Mouse (Mus musculus): Measurements from ENCODE around the gene Pde6b. TPM values are rescaled to one million over a fixed set of nuclear protein-coding genes. Genes with fewer than 3 reads are reported as not detected.

Pde6b gene
- not detected for polyA plus RNA-seq (2014; fragmentation: Illumina TruSeq; extraction: RNeasy Lipid Tissue Mini Kit (QIAGEN cat#74804); ENCODE audit: low read depth, low replicate concordance)

DNA sequence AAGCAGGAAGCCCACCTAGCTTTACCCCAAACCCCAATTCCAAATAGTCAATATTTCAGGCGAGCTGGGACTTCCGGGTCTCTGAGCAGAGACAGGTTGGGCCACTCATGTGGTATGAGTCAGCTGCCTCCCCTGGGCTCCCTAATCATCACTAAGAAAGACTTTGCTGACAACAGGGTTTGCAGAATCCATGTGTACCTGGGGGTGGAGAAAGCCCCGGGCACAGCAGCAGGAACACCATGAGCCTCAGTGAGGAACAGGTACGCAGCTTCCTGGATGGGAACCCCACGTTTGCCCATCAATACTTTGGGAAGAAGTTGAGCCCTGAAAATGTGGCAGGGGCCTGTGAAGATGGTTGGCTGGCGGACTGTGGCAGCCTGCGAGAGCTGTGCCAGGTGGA is at the start of gene Pde6b:
TSS of gene Pde6b (plus strand) at position 191 of the 400 bp plus-strand sequence.

DNA sequence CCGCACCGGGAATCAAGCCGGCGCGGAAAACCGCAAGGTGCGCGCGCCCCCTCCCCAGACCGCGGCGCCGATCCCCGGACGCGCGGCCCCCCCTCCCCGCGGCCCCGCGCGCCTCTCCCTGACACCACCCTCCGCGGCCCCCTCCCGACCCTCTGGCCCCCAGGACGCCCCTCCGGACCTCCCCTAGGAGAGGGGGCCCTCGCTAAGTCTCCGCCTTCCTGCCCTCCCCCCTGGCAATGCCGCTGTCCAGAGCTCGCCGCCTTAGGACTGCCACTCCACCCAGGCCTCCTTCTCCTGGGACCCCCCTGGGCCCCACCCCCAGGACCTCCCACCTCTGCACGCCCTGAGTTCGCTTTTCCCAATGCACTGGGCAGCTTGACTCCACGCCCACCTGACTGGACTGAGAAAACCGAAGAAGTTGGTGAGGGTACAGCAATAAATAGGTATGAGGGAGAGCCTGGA is 20.3 kb upstream of the Pde6b start, which contains the start of gene Gm42517:
TSS of gene Gm42517 (minus strand) at position 52 of the 462 bp plus-strand sequence.

DNA sequence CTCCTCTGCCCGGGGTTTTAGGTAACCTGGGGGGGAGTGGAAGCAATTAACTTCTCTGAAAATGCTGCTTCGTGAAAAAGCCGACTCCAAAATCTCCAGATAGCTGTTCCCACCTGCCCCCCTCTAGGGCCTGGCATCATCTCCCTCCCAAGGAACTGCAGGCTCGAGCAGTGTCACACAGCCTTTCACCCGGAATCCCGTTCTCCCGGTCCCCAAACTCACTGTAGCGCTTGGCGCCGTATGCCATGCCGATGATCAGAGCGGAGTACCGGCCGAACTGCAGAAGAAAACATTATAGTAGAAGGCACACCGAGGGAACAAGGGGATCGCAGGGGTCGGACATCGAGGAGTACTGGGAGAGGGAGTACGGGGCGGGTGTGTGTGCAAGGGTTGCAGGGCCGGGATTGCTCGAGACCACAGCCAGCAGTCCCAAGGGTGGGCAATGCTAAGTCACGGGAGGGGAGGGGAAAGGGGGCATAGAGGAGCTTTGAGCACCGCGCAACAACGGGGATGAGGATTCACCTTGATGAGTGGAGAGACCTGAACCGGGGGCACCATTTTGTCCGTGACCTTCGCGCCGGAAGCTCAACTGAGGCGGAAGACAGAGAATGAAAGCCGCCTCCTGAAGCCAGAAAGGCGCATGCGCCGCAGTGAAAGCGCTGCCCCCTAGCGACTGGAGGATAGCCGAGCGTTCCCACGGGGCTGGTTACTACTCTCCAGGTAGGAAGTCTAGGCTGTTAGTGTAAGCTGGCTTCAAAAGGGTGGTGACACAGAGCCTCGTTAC is 45.8 kb downstream of the Pde6b start, which contains the start of gene Atp5k:
TSS of gene Atp5k (minus strand) at position 645 of the 784 bp plus-strand sequence.

DNA sequence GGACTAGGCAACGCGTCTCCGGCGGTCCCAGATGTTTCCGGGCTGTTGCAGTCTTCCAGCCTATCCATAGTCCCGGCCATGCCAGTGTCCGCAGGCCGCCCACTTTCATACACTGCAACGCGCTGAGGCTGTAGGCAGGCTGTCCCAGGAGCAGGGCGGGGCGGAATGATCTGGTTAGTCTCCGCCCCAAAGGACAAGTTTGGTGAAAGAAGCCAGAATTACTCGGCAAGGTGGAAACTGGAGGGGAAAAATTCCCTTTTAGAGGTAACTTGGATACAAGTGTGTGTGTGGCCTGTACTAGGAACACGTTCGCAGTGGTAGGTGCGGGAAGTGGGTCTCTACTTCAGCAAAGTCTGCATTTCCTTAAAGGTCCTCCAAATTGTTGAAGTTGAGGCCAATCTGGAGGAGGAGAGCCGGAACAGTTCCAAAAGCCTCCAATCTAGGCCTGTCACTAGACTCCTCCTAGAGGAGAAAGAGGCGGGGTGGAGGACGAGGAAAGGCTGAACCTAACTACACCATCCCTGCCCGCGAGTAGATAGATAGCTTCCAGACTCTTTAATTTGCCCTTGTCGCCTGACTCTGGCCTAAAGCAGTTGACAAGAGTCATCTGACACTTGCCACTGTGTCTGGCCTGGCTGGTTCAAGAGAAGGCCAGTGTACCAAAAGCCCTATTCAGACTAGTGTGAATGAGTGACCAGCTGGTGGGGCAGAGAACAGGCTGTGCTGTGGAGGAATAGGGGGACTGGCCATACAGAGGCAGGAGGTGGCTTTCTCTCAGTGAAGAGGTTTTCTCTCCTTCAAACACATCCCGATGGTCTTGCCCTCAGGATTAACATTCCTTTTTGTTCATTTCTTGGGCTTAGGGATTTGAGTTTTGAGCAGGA is 60.8 kb downstream of the Pde6b start, which contains the start of gene Mfsd7a:
TSS of gene Mfsd7a (minus strand) at position 107 of the 884 bp plus-strand sequence.

DNA sequence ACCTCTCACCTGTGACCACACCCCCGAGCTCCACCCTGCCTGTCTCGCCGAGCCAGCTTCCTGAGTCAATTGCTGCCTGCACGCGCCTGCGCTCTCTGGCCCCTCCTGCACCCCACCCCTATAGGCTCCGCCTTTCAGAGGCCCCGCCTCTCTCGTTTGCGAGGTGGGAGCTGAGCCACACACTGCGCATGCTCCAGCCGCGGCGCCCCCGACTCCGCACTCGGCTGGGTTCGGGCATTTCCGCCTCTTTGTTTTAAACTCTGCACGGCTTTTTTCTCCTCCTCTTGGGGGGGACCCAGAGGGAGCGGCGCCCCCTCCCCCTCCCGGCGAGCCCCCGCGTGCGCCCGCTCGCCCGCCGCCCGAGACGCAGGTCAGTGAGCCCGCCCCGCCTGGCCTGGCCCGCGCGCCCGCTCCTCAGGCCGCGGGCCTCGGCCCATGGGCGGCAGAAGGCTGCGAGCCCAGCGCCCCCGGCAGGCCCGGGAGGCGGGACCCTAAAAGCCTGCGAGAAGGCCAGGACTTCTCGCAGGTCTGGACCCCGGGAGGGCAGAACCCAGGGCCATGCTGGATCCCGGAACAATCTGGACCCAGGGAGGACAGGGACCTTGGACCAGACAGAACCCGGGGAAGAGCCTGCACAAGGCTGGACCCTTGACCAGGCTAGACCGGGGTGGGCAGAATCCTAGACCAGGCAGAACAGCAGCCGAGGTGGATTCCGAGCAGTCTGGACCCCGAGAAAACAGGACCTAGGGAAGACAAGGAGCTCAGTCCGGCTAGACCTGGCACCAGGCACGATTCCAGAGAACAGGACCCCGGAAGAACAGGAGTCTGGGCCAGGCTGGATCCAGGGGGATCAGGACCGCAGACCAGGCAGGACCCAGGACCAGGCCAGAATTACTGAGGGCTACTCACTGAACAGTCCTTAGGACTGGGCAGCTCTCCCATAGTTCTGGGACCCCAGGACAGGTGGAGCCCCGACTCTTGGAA is 73.2 kb downstream of the Pde6b start, which contains the start of gene Pcgf3:
TSS of gene Pcgf3 (plus strand) at position 151 of the 984 bp plus-strand sequence.

Other genes starting within 250 kb of the Pde6b start
- 21.7 TPM for gene Dr1, start 119.5 kb upstream of the Pde6b start, polyA plus RNA-seq (2014; fragmentation: Illumina TruSeq; extraction: RNeasy Lipid Tissue Mini Kit (QIAGEN cat#74804); ENCODE audit: low read depth, low replicate concordance)
- gene Pigg, start 75.8 kb upstream of the Pde6b start, polyA plus RNA-seq (2014; fragmentation: Illumina TruSeq; extraction: RNeasy Lipid Tissue Mini Kit (QIAGEN cat#74804); ENCODE audit: low read depth, low replicate concordance): 11.7 TPM
- 1.2 TPM for gene Gm42517, start 20.5 kb upstream of the Pde6b start, polyA plus RNA-seq (2014; fragmentation: Illumina TruSeq; extraction: RNeasy Lipid Tissue Mini Kit (QIAGEN cat#74804); ENCODE audit: low read depth, low replicate concordance)
- gene Atp5k, start 46.1 kb downstream of the Pde6b start, polyA plus RNA-seq (2014; fragmentation: Illumina TruSeq; extraction: RNeasy Lipid Tissue Mini Kit (QIAGEN cat#74804); ENCODE audit: low read depth, low replicate concordance): 3,167 TPM
- gene Mfsd7a, start 60.5 kb downstream of the Pde6b start, polyA plus RNA-seq (2014; fragmentation: Illumina TruSeq; extraction: RNeasy Lipid Tissue Mini Kit (QIAGEN cat#74804); ENCODE audit: low read depth, low replicate concordance): 2.4 TPM
- gene Pcgf3, start 72.8 kb downstream of the Pde6b start, polyA plus RNA-seq (2014; fragmentation: Illumina TruSeq; extraction: RNeasy Lipid Tissue Mini Kit (QIAGEN cat#74804); ENCODE audit: low read depth, low replicate concordance): 11.9 TPM
- 0.60 TPM for gene Cplx1, start 161.6 kb downstream of the Pde6b start, polyA plus RNA-seq (2014; fragmentation: Illumina TruSeq; extraction: RNeasy Lipid Tissue Mini Kit (QIAGEN cat#74804); ENCODE audit: low read depth, low replicate concordance)
- 22.1 TPM for gene Gak, start 241.4 kb downstream of the Pde6b start, polyA plus RNA-seq (2014; fragmentation: Illumina TruSeq; extraction: RNeasy Lipid Tissue Mini Kit (QIAGEN cat#74804); ENCODE audit: low read depth, low replicate concordance)
- gene Tmem175, start 241.4 kb downstream of the Pde6b start, polyA plus RNA-seq (2014; fragmentation: Illumina TruSeq; extraction: RNeasy Lipid Tissue Mini Kit (QIAGEN cat#74804); ENCODE audit: low read depth, low replicate concordance): 12.9 TPM

All from heart, adult 10 weeks (tissue).